Mouse (Mus musculus) c-Kit-positive CD71-positive TER-119-negative erythroid progenitor cells, embryonic 14.5 days (primary cell): ENCODE data around the gene Ltbp1.

Experiments
- DNase-seq: peaks from one replicate; pipeline ENCODE4 v3.0.0-alpha.2; 2013; ENCODE audit warnings: low read depth

Ltbp1 gene

DNA sequence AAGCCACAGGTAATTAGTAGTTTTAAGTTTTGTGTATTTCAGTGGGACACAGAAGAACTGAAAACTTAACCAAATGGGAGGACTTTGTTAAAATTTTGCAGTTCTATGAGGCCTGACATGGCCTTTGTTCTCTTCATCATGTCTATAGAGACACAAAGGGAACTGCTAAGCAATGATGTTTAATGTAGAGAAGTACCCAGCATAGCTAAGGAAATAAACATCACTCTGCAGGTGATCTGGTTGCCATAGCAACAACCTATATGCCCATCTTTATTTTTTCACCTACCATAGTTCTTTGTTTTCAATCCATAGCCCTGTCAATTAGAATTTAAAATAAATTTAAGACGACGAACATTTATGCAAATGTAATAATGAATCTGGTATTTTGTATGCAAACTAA, 233.3 kb downstream of the Ltbp1 start:
- no peak for DNase-seq

DNA sequence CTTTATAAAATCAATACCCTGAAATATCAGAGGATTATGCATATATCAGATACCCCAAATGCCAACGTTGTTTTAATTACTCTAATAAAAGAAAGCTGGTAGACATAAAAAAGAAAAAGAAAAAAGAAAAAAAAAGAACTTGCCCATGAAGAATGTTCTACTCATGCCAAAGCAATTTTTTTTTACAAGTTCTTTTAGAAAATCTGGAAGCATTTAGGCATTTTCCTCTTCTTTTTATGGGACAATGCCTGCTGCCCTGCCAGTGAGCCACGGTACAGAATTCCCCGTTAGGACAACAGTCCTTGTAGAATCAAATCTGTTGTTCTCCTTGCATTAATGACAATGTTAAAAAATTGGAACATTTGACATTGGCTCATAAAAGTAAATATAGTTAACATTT, 234.2 kb downstream of the Ltbp1 start:
- no peak for DNase-seq

DNA sequence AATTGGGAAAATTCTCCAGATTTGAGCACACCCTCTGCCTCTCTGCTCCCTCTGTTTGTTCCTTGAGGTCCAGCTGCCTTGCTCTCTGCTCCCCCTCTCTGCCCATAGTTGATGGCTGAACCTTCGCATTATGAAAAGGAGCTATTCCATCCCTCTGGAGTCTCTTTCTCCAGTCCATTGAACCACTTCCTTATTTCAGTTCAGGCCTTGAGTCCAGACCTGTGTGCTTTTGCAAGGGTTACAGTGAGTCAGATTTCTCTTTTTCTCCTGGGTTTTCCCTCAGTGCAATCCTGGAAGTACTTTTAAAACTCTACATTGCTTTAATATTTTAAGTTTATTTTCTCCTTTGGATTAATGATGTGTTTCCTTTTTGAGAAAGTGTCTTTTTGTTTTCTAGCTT, 236.7 kb downstream of the Ltbp1 start:
- DNase-seq = no peak

DNA sequence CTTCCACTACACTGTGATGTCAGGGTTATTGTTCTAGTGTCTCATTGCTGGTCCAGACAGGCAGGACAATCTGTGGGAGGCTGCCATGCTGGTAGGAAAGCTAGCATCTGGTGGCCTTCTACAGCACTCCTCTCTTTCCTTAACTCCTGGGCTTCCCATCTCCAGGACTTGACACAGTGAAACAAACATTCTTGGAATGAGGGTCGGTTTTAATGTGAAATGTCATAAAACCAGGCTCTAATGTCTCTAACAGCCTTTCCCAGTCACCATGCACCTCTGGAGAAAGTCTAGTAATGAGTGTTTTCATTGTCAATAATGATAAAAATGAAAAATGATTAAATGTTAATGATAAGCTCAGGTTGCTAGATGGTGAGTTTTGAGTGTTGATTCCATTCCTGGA, 237.9 kb downstream of the Ltbp1 start:
- DNase-seq = no peak

DNA sequence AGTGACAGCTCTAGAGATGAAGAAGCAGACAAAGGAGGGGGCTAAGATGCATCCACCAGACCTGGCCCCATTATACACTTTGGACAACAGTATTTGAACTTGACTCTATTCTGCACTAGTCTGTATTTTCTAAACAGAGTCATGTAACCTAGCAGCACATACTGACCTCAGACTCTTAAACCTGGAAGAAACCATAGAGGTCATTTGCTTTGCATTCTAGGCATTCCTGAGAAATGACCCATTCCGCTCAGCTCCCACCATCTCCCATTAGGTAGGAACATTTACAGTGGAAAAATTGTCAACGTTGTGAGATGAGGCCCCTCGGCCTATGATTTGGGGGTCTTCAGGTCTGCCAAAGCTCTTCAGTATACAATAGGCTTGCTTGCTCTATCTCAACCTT, 238.8 kb downstream of the Ltbp1 start:
- no peak for DNase-seq

DNA sequence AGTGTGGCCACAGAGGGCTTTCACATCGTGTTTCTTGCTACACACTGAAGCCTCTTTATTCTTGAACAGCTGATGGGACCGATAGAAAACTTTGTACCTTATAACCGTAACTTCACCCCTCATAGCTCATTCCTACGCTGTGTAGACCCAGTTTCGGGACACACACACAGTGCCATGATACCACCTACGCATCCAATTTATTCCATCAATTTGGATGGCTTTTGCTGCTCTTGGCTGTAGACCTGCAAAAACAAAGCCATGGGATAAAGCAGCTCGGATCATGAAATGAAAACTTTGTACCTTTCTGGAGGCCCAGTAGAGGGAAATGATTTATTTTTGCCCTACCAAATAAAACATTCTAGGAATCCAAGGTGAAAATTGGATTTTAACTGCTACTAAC, 239.7 kb downstream of the Ltbp1 start:
- DNase-seq = no peak

DNA sequence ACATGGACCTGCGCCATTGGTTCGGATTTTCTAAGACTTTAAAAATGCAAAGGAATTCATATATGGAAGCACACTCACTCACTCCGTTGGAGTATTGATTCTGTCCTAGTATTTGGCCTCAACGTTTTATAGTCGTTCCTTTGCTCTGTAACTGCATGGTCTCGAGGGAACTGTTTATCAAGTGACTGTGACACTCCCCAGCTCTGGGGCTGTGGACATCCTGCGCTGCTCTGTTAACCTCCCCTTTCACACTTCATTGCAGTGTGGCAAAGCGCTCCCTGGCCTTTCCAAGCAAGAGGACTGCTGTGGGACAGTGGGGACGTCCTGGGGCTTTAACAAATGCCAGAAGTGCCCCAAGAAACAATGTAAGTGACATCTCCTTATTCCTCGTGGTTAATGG, 243.3 kb downstream of the Ltbp1 start:
- no peak for DNase-seq

DNA sequence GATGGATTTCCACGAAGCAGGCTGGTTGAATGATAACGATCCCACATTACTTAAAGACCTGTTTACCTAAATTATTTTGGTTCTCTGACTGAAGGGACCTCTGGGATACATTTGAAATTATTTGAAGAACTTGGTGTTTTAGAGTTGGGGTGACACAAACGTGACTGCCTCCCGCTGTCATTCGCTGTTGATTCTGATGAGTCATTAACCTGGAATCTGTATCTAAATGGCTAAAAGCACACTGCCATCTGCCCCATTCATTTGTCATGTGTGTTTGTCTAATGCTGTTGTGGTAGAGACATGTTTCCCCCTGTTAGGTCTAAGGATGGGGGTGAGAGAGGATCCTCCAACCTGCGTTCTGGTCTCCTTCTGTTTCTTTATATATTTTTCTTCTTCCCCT, 245.2 kb downstream of the Ltbp1 start:
- DNase-seq = no peak

DNA sequence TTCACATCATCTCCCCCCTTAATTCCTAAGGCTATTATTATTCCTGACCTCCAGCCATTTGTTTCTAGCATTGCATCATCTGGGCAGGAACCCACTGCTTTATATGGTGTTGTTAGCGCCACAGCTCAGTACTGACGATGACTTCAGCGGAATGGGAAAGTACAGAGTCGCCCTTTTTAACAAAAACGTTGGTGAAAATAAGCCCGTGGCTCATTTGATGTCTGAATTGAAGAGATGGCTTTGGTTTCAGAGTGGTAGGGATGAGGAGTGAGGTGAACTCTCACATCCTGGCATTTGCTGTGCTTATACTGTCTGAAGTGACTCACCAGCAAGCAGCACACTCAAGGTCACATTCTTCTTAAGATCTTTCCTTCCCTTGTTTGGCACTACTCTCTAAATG, 245.7 kb downstream of the Ltbp1 start:
- no peak for DNase-seq

DNA sequence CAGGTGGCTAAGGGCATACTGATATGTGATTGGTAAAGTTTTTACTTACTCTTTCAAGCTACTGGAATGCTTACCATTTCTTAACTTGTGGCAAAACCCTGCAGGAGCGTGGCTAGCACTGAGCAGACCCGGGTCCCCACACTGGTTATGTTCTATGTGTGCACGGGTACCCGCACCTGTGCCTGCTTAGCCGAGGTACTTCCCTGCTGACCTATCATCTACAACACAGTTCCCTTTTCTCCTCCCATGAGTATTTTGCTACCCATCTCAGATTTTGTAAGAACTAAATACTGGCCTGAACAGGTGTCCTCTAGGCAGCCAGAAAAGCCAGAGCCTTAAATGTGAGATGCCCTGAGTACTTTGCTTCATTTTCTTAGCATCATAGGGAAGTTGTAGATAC, 247.2 kb downstream of the Ltbp1 start:
- no peak for DNase-seq

DNA sequence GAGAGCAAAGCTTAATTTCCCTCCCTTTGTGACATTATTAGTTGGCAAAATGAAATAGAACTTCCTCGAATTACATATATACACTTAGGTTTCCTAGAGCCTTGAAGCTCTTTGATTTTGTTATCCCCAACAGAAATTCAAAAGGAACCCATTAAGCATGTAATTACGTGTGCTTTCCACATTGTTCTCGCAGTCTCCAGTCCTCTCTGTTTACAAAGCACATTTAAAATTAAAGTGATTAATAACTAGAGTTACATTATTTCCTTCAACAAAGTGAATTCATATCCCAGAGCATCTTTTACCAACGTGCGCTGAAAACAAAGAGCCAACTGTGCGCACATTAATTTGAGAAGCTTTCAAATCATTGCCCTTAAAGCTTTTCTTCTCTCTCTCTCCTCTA, 249.5 kb downstream of the Ltbp1 start:
- DNase-seq = no peak

DNA sequence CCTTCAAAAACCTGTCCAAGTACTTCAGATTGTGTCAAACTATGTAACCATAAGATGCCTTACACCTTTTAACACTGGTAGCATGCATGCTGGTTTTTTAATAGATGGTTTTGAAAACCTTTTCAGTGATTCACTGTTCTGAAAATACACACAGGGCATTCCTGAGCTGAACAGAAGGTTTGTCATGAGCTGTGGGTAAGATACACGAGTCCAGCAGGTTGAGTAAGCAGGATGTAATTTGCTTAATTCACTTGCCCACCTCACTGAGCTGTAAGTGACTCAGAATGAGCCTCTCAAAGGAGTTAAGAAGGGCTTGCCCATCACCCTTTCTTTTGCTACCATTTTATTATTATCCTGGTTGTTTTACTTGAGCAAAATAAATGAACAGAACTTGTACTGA, 250.6 kb downstream of the Ltbp1 start:
- no peak for DNase-seq

DNA sequence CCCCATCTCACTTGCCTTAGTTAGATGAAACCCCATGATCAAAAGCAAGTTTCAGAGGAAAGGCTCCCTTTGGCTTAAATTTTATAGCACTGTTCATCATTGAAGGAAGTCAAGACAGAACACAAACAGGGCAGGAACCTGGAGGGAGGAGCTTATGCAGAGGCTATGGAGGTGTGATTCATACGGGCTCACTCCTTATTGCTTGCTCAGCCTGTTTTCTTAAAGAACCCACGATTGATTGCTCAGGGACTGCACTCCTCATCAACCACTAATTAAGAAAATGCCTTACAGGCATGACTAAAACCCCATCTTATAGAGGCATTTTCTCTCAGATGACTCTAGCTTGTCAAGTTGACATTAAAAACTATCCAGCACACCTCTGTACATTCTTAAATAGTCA, 253.1 kb downstream of the Ltbp1 start:
- no peak for DNase-seq

DNA sequence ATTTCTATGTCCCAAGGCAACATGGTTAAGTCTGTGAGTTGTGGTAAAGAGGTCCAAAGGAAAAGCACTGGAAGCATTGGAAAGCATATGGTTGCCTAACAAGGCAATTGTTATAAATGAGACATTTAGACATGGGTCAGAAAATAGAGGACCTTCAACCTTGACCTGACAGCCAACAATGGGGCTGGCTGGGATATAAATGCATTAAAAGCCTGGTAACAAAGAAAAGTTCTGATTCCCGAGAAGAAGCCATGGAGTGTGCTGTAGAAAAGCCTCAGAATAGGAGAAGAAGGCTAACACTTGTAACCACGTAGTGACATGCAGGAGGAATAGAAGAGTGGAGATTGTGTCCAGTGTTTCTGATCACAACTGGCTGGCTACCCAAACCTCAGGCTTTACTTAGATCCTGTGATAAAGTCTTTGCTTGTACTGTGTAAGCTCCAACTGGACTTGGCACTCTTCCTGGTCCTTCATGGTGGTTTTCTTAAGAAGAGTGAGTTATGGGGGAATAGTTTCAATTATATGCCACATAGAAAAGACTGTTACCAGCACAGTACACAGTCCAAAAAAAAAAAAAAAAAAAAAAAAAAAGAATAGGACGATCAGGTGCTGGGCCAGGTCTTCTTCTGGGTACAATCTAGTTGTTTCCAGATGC, 258.1 kb downstream of the Ltbp1 start:
- no peak for DNase-seq

DNA sequence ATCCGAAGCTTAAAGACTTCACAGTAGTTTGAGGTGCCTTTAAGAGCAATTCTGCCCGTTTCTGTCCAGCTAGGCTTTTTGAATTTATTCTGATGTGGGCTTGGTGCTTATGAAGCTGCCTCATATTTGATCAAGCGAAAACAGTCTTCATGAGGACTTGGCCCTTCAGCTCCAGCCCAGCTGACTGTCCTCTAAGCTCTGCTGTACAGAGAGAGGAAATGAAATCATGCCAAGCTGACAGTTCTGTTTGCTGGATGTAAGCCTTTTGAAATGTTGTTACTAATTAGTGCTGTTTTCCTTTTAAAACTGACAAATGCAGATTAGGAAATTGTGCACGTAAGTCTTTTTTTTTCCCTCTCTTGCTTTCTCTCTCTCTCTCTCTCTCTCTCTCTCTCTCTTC, 263.1 kb downstream of the Ltbp1 start:
- no peak for DNase-seq

DNA sequence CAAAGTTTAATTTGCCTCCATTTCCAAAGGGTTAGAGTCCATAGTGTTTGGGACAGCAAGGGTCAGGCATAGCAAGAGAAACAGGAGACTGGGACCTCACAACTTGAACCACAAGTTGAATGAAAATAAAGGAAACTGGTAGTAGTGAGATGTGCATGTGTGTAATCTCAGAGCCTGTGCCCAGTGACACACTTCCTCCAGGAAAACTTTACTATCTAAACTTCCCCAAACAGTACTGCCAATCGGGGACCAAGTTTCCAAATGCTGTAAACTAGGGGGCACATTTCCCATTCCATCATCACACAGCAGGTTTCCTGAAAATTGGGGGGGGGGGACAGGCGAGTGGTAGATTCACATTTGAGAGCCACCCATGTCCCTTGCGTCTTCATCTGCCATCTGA, 267.1 kb downstream of the Ltbp1 start:
- no peak for DNase-seq

DNA sequence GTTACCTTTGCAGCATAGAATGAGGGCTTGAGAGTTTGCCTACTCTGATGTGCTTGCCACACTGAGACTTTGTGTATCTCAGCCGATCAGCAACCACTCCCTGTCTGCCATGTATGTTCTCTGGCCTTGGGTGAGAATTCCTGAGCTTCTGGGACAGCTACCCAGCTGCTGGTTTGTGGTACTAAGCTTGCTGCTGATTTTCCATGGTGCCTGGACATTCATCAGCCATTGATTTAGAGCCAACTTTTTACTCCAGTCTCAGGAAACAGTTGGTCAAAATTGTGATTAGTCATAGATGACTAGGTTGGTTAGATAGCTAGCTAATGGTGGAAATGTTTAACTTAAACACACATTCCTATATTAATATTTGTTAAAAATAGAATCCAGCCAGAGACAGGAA, 267.9 kb downstream of the Ltbp1 start:
- DNase-seq = no peak

DNA sequence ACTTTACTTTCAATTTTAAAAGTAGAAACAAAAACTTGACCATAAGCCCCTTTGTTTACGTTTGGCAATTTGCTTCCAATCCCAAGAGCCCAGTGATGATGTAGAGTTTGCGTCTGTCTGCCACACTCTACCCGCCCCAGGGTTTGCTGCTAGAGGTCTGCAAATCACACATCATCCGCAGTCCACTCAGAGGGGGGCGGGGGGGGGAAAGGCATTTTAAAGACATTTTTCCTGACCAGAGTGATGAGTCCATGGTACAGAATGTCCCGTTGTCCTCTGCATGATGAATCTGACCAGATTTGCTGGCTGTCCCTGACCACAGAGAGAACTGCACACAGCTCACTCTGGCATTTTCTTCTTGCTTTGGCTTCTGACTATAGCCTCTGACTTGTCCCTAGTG, 269.9 kb downstream of the Ltbp1 start:
- DNase-seq = no peak

DNA sequence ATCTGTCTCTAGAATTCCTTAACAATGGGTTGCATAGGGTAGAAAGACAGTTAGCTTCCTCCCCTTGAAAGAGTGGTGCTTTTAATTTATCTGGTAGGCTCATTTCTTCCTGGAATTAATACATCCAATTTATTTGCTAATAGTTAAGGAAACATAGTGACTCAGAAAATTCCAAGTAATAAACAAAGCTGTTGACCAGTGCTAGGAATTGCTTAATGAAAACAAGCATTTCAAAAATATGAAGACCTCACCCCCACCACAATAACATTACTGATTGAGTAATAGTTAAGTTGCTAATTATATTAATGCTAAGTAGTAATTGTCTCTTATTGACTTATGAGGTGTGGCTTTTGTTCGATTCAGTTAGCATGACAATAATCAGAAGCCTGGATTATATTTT, 272.7 kb downstream of the Ltbp1 start:
- no peak for DNase-seq

DNA sequence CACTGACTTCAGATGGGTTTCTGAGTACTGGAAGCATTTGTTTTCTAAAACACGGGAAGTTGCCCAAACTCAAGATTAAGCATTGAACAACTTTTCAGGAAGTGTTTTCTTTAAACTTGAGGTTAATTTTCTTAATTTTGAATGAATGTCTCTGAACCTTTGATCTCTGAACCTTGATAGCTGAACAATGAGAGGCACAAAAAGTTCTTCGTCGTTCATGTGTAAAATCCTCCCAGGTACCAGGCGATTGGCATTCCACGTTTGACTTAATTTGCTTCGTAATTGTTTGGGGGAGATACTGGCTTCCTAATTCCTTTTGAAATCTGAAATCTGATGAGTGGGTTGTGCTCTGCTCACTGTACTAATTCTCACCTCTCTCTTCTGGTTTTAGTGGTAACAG, 273.2 kb downstream of the Ltbp1 start:
- DNase-seq = no peak

DNA sequence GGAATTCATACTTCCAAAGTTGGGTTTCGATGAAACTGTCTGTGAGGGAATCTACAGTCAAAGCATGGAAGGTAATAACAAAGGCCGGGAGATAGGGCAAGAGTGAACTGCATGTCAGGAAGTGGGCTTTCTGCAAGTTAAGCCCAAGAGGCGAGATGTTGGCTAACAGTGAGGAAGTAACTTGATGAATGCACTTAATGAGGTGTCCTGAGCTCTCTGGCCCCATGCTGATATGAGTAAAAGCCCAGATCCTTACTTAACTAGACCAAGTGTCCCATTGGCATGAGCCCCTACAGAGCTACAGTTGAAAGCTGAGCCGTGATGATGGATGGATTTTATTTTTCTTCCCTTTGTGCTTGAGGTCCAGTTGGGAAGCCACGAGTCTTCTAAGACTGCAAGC, 276.0 kb downstream of the Ltbp1 start:
- DNase-seq = no peak

DNA sequence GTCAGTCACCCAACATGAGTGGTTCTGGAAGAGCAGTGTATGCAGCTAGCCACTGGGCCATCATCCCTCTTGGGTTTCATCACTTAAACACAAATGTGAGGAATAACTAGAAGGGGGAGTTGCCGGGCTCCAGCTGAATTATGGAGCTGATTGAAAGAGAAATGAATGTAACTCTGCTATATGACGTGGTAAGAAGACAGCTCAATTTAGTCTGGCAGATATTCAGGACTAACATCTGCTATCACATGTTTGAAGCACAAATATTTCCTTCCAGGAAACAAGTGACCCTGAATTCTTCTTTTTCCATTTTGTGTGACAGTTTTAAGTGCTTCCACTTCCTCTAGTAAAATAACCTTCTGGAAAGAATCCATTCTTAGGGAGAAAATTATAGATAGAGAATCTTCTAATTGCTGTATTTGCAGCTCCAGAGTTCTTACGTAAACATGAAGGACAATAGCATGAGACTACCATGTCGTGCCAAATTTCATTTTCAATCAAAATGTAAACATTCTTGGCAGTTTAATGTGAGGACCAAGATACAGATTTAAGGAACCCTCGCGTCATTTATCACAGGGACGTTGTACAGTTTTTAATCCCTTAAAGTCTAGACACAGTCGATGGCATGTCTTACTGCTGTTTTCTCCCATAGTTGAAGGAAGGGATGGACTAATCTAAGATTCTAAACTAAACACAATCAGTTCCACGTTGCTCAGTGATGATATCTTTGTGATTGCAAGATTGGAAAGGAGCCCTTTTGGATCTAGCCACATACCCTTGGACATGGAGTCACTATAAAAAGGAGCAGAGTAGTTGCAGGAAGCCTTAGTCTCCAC, 279.7 kb downstream of the Ltbp1 start:
- DNase-seq = no peak

DNA sequence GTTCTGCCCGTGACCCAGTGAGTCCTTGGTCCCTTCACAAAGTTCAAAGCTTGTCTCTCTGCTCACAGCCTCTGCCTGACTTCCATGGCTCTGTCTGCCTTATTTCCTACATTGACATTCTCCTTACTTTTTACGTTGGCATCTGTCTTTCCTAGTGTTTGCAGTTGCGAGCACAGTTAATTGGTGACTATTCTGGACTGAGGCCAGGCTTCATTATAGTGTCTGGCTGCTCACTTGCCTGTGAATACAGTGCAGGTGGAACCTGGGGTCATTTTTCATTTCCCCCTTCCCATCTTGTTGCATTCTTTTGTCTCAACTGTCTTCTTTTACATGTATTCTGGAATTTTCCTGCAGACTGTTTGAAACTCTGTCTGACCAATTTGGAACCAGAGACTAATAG, 287.6 kb downstream of the Ltbp1 start:
- DNase-seq = no peak

DNA sequence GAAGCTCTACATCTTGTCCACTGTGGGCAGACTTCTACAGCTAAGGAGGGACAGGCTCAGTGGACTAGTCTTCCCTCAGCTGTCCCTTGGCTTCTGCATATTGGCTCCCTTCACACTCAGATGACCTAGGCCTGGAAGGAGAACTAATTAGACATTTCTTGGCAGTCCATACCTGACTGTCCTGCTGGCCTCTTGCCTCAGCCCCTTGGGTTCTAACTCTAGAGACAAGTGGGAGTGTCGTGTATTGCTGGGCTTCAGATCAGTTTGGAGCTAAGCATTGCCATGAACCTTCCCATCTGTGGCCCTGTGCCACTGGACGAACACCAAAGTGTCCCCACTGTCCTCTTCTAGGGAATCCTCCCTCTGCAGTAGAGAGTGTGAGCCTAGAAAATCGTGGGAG, 288.4 kb downstream of the Ltbp1 start:
- DNase-seq = no peak
